Mouse (Mus musculus): ENCODE results near the gene Cfap99.

Cfap99 gene

GRCm38 (mm10) chr5:34288154-34288716, at the start of gene Cfap99, which contains the start of gene Zfyve28:
Gene Cfap99, plus strand, starts transcription at chr5:34288600.
Gene Zfyve28, minus strand, starts transcription at chr5:34288449.
- DNase-seq = peak; percentile 98

GRCm38 (mm10) chr5:34242224-34242963, 46.0 kb upstream of the Cfap99 start:
- DNase-seq = peak; percentile 98

GRCm38 (mm10) chr5:34243062-34243461, 45.3 kb upstream of the Cfap99 start:
- no peak for DNase-seq

GRCm38 (mm10) chr5:34246443-34246842, 42.0 kb upstream of the Cfap99 start:
- no peak for DNase-seq

- no peak for DNase-seq
Measured at GRCm38 (mm10) chr5:34249132-34249531, 39.3 kb upstream of the Cfap99 start.

- no peak for DNase-seq
Measured at GRCm38 (mm10) chr5:34250090-34250489, 38.3 kb upstream of the Cfap99 start.

GRCm38 (mm10) chr5:34251794-34252193, 36.6 kb upstream of the Cfap99 start:
- no peak for DNase-seq

- DNase-seq = no peak
Measured at GRCm38 (mm10) chr5:34252307-34252966, 36.0 kb upstream of the Cfap99 start.

GRCm38 (mm10) chr5:34252967-34253519, 35.4 kb upstream of the Cfap99 start:
- DNase-seq = no peak

- no peak for DNase-seq
Measured at GRCm38 (mm10) chr5:34254309-34254708, 34.1 kb upstream of the Cfap99 start.

- no peak for DNase-seq
Measured at GRCm38 (mm10) chr5:34255189-34255588, 33.2 kb upstream of the Cfap99 start.

- no peak for DNase-seq
Measured at GRCm38 (mm10) chr5:34259172-34259816, 29.1 kb upstream of the Cfap99 start.

- no peak for DNase-seq
Measured at GRCm38 (mm10) chr5:34266065-34266464, 22.3 kb upstream of the Cfap99 start.

GRCm38 (mm10) chr5:34269197-34269920, 19.0 kb upstream of the Cfap99 start:
- no peak for DNase-seq

- DNase-seq = no peak
Measured at GRCm38 (mm10) chr5:34269921-34270465, 18.4 kb upstream of the Cfap99 start.

GRCm38 (mm10) chr5:34271743-34272142, 16.7 kb upstream of the Cfap99 start:
- no peak for DNase-seq

GRCm38 (mm10) chr5:34273251-34273681, 15.1 kb upstream of the Cfap99 start:
- no peak for DNase-seq

GRCm38 (mm10) chr5:34274268-34274667, 14.1 kb upstream of the Cfap99 start:
- no peak for DNase-seq

GRCm38 (mm10) chr5:34274676-34275293, 13.6 kb upstream of the Cfap99 start:
- no peak for DNase-seq

GRCm38 (mm10) chr5:34276191-34276590, 12.2 kb upstream of the Cfap99 start:
- DNase-seq = peak; percentile 97

- no peak for DNase-seq
Measured at GRCm38 (mm10) chr5:34276746-34277145, 11.7 kb upstream of the Cfap99 start.

- DNase-seq = peak; percentile 93
Measured at GRCm38 (mm10) chr5:34278058-34278457, 10.3 kb upstream of the Cfap99 start.

Data from heart, adult 11 months (tissue).